Mouse (Mus musculus) granulocyte monocyte progenitor cell, adult 5-6 weeks (primary cell): ENCODE measurements around the gene Usf3. TPM values are rescaled to one million over a fixed set of nuclear protein-coding genes. Genes with fewer than 3 reads are reported as not detected.
A peak's percentile ranks its signal among the peaks of the same experiment; 100 is the strongest.

Experiments
- ATAC-seq: replicated peaks from 2 replicates; pipeline ENCODE4 v1.8.0; 2016; ENCODE audit warnings: mild to moderate bottlenecking, moderate TSS enrichment, inconsistent platforms; ENCODE audit not compliant: poor library complexity, severe bottlenecking
- total RNA-seq, 2 experiments: library from RNA; stranded (forward) in 1 of 2; stranded (reverse) in 1 of 2; fragments of 200-712, 200-1000 nt in 1 of 2; fragments of >200 nt in 1 of 2; fragmentation: Nextera tagmentation in 1 of 2; gene quantifications; 2 replicates each; pipeline ENCODE4 v1.2.3; 2014 to 2017

Usf3 gene
- total RNA-seq, 2 experiments from 2014 or later, result 9.1 to 21.3 TPM

GRCm38 (mm10) chr16:44226706-44227291, 53.8 kb downstream of the Usf3 start:
- no peak for ATAC-seq

- no peak for ATAC-seq
Measured at GRCm38 (mm10) chr16:44233019-44233418, 60.0 kb downstream of the Usf3 start.

- ATAC-seq, result no peak
Measured at GRCm38 (mm10) chr16:44237836-44238235, 64.8 kb downstream of the Usf3 start.

GRCm38 (mm10) chr16:44238835-44239263, 65.8 kb downstream of the Usf3 start:
- no peak for ATAC-seq

GRCm38 (mm10) chr16:44240406-44240805, 67.4 kb downstream of the Usf3 start:
- ATAC-seq, result no peak

- peak; percentile 87 for ATAC-seq
Measured at GRCm38 (mm10) chr16:44242633-44243032, 69.6 kb downstream of the Usf3 start.

- ATAC-seq, result peak; percentile 40
Measured at GRCm38 (mm10) chr16:44243323-44243722, 70.3 kb downstream of the Usf3 start.

- ATAC-seq, result no peak
Measured at GRCm38 (mm10) chr16:44249985-44250384, 76.9 kb downstream of the Usf3 start.

- ATAC-seq, result no peak
Measured at GRCm38 (mm10) chr16:44252735-44253134, 79.7 kb downstream of the Usf3 start.

- no peak for ATAC-seq
Measured at GRCm38 (mm10) chr16:44253797-44254634, 81.0 kb downstream of the Usf3 start.

- ATAC-seq, result no peak
Measured at GRCm38 (mm10) chr16:44254698-44255097, 81.7 kb downstream of the Usf3 start.

- no peak for ATAC-seq
Measured at GRCm38 (mm10) chr16:44257476-44257875, 84.4 kb downstream of the Usf3 start.

- ATAC-seq, result no peak
Measured at GRCm38 (mm10) chr16:44264916-44265315, 91.9 kb downstream of the Usf3 start.

GRCm38 (mm10) chr16:44265562-44265961, 92.5 kb downstream of the Usf3 start:
- ATAC-seq, result no peak

GRCm38 (mm10) chr16:44268541-44269215, 95.6 kb downstream of the Usf3 start:
- ATAC-seq, result no peak

GRCm38 (mm10) chr16:44269578-44269977, 96.5 kb downstream of the Usf3 start:
- no peak for ATAC-seq

- ATAC-seq, result no peak
Measured at GRCm38 (mm10) chr16:44270606-44271005, 97.6 kb downstream of the Usf3 start.

- ATAC-seq, result no peak
Measured at GRCm38 (mm10) chr16:44271371-44272038, 98.5 kb downstream of the Usf3 start.
